Mouse (Mus musculus): ENCODE measurements around the gene Donson. TPM values are rescaled to one million over a fixed set of nuclear protein-coding genes. Genes with fewer than 3 reads are reported as not detected.
A peak's percentile ranks its signal among the peaks of the same experiment; 100 is the strongest.

The Donson gene
- total RNA-seq, 2 experiments from 2014 or later, result 1.1 TPM

- no peak for DNase-seq (ENCODE audit: low spot score)
Observed at GRCm38 (mm10) chr16:91689791-91690190, 1.2 kb upstream of the Donson start.

GRCm38 (mm10) chr16:91688023-91688618 lies 449 bp downstream of the Donson start:
- DNase-seq (ENCODE audit: low spot score), result no peak

- DNase-seq (ENCODE audit: low spot score), result no peak
Observed at GRCm38 (mm10) chr16:91686369-91686768, 2.2 kb downstream of the Donson start.

GRCm38 (mm10) chr16:91685526-91685925 lies 3.0 kb downstream of the Donson start:
- no peak for DNase-seq (ENCODE audit: low spot score)

- DNase-seq (ENCODE audit: low spot score), result no peak
Observed at GRCm38 (mm10) chr16:91680656-91681055, 7.9 kb downstream of the Donson start.

GRCm38 (mm10) chr16:91678147-91678911 lies 10.2 kb downstream of the Donson start:
- no peak for DNase-seq (ENCODE audit: low spot score)

- DNase-seq (ENCODE audit: low spot score), result no peak
Observed at GRCm38 (mm10) chr16:91674500-91674899, 14.1 kb downstream of the Donson start.

- no peak for DNase-seq (ENCODE audit: low spot score)
Observed at GRCm38 (mm10) chr16:91663795-91664194, 24.8 kb downstream of the Donson start.

GRCm38 (mm10) chr16:91662336-91662735 lies 26.2 kb downstream of the Donson start:
- no peak for DNase-seq (ENCODE audit: low spot score)

- DNase-seq (ENCODE audit: low spot score), result no peak
Observed at GRCm38 (mm10) chr16:91661397-91661796, 27.2 kb downstream of the Donson start.

GRCm38 (mm10) chr16:91659798-91660197 lies 28.8 kb downstream of the Donson start:
- DNase-seq (ENCODE audit: low spot score), result no peak

GRCm38 (mm10) chr16:91658471-91658870 lies 30.1 kb downstream of the Donson start:
- DNase-seq (ENCODE audit: low spot score), result no peak

- DNase-seq (ENCODE audit: low spot score), result no peak
Observed at GRCm38 (mm10) chr16:91657285-91657684, 31.3 kb downstream of the Donson start.

- DNase-seq (ENCODE audit: low spot score), result no peak
Observed at GRCm38 (mm10) chr16:91655285-91655684, 33.3 kb downstream of the Donson start.

- DNase-seq (ENCODE audit: low spot score), result no peak
Observed at GRCm38 (mm10) chr16:91652191-91652590, 36.4 kb downstream of the Donson start.

- no peak for DNase-seq (ENCODE audit: low spot score)
Observed at GRCm38 (mm10) chr16:91649781-91650180, 38.8 kb downstream of the Donson start.

GRCm38 (mm10) chr16:91649246-91649645 lies 39.3 kb downstream of the Donson start:
- no peak for DNase-seq (ENCODE audit: low spot score)

- peak; percentile 76 for DNase-seq (ENCODE audit: low spot score)
Observed at GRCm38 (mm10) chr16:91648220-91648550, 40.4 kb downstream of the Donson start.

GRCm38 (mm10) chr16:91647461-91648219 lies 40.9 kb downstream of the Donson start, which contains the start of gene Son:
Son (plus strand) TSS chr16:91647506.
- peak; percentile 96 for DNase-seq (ENCODE audit: low spot score)

- peak; percentile 95 for DNase-seq (ENCODE audit: low spot score)
Observed at GRCm38 (mm10) chr16:91646681-91647419, 41.7 kb downstream of the Donson start, which contains the start of gene Gart. Gart (minus strand) TSS chr16:91646952.

GRCm38 (mm10) chr16:91645995-91646602 lies 42.5 kb downstream of the Donson start:
- no peak for DNase-seq (ENCODE audit: low spot score)
